Mouse (Mus musculus) c-Kit-positive CD71-positive TER-119-negative erythroid progenitor cells, embryonic 14.5 days (primary cell): ENCODE measurements around the gene Lmln.
"Not testable (repeated sequence)": the region's sequence is repeated elsewhere in the genome, so short reads cannot be mapped to it uniquely, and the experiment has no call there.

Experiments used
- DNase-seq: peaks from one replicate; pipeline ENCODE4 v3.0.0-alpha.2; 2013; ENCODE audit warnings: low read depth

Lmln gene

GRCm38 (mm10) chr16:33062024-33062681 lies at the start of gene Lmln:
TSS of gene Lmln (plus strand) at chr16:33062521.
- peak; percentile 81 for DNase-seq

- no peak for DNase-seq
These were observed 48.5 kb upstream of the Lmln start for GRCm38 (mm10) chr16:33013801-33014200.

GRCm38 (mm10) chr16:33014921-33015320 lies 47.4 kb upstream of the Lmln start:
- DNase-seq = no peak

- DNase-seq = no peak
These were observed 46.9 kb upstream of the Lmln start for GRCm38 (mm10) chr16:33015396-33015907.

GRCm38 (mm10) chr16:33015986-33016385 lies 46.3 kb upstream of the Lmln start:
- DNase-seq = no peak

GRCm38 (mm10) chr16:33017677-33018349 lies 44.5 kb upstream of the Lmln start:
- DNase-seq = no peak

- no peak for DNase-seq
These were observed 43.1 kb upstream of the Lmln start for GRCm38 (mm10) chr16:33019117-33019770.

- no peak for DNase-seq
These were observed 40.9 kb upstream of the Lmln start for GRCm38 (mm10) chr16:33021381-33021780.

- DNase-seq = peak; percentile 81
These were observed 38.6 kb upstream of the Lmln start for GRCm38 (mm10) chr16:33023750-33024149.

GRCm38 (mm10) chr16:33024456-33025104 lies 37.7 kb upstream of the Lmln start:
- no peak for DNase-seq

GRCm38 (mm10) chr16:33026357-33026756 lies 36.0 kb upstream of the Lmln start:
- DNase-seq = no peak

GRCm38 (mm10) chr16:33036006-33036405 lies 26.3 kb upstream of the Lmln start:
- no peak for DNase-seq

GRCm38 (mm10) chr16:33042682-33043081 lies 19.6 kb upstream of the Lmln start:
- no peak for DNase-seq

- DNase-seq = no peak
These were observed 19.1 kb upstream of the Lmln start for GRCm38 (mm10) chr16:33043268-33043667.

- no peak for DNase-seq
These were observed 14.3 kb upstream of the Lmln start for GRCm38 (mm10) chr16:33048004-33048403.

- DNase-seq = no peak
These were observed 13.6 kb upstream of the Lmln start for GRCm38 (mm10) chr16:33048686-33049085.

GRCm38 (mm10) chr16:33049809-33050208 lies 12.5 kb upstream of the Lmln start:
- no peak for DNase-seq

- no peak for DNase-seq
These were observed 9.2 kb upstream of the Lmln start for GRCm38 (mm10) chr16:33053141-33053540.

GRCm38 (mm10) chr16:33054927-33055326 lies 7.4 kb upstream of the Lmln start:
- DNase-seq = not testable (repeated sequence)

- no peak for DNase-seq
These were observed 6.7 kb upstream of the Lmln start for GRCm38 (mm10) chr16:33055655-33056054.

GRCm38 (mm10) chr16:33056095-33056785 lies 6.1 kb upstream of the Lmln start, which contains the start of the genes Iqcg and Rpl35a:
TSS of gene Iqcg (minus strand) at chr16:33056218.
TSS of gene Rpl35a (plus strand) at chr16:33056453.
- peak; percentile 79 for DNase-seq

- DNase-seq = peak; percentile 33
These were observed 5.5 kb upstream of the Lmln start for GRCm38 (mm10) chr16:33056786-33057185.
